Mouse (Mus musculus): Measurements from ENCODE around the gene Tsku. TPM values are rescaled to one million over a fixed set of nuclear protein-coding genes. Genes with fewer than 3 reads are reported as not detected.

Tsku gene
- total RNA-seq, 2 experiments from 2014 or later, result 1.1 to 1.7 TPM

GRCm38 (mm10) chr7:98328311-98328710 lies 32.8 kb downstream of the Tsku start:
- no peak for DNase-seq (ENCODE audit: low spot score)

- DNase-seq (ENCODE audit: low spot score), result no peak
These were observed 35.1 kb downstream of the Tsku start for GRCm38 (mm10) chr7:98326051-98326450.

- DNase-seq (ENCODE audit: low spot score), result no peak
These were observed 36.9 kb downstream of the Tsku start for GRCm38 (mm10) chr7:98324228-98324627.

- no peak for DNase-seq (ENCODE audit: low spot score)
These were observed 37.7 kb downstream of the Tsku start for GRCm38 (mm10) chr7:98323288-98324019.

- DNase-seq (ENCODE audit: low spot score), result no peak
These were observed 38.7 kb downstream of the Tsku start for GRCm38 (mm10) chr7:98322415-98322814.

- no peak for DNase-seq (ENCODE audit: low spot score)
These were observed 40.0 kb downstream of the Tsku start, which contains the start of gene Acer3 for GRCm38 (mm10) chr7:98321083-98321482. Acer3 (minus strand) TSS chr7:98321208.

- DNase-seq (ENCODE audit: low spot score), result no peak
These were observed 41.0 kb downstream of the Tsku start for GRCm38 (mm10) chr7:98320006-98320556.

GRCm38 (mm10) chr7:98316568-98316967 lies 44.6 kb downstream of the Tsku start:
- DNase-seq (ENCODE audit: low spot score), result no peak

GRCm38 (mm10) chr7:98315087-98315486 lies 46.0 kb downstream of the Tsku start:
- DNase-seq (ENCODE audit: low spot score), result no peak

GRCm38 (mm10) chr7:98312185-98312920 lies 48.8 kb downstream of the Tsku start:
- no peak for DNase-seq (ENCODE audit: low spot score)

- no peak for DNase-seq (ENCODE audit: low spot score)
These were observed 50.9 kb downstream of the Tsku start for GRCm38 (mm10) chr7:98310266-98310665.

- DNase-seq (ENCODE audit: low spot score), result peak; percentile 94
These were observed 51.7 kb downstream of the Tsku start for GRCm38 (mm10) chr7:98309219-98310030.

- no peak for DNase-seq (ENCODE audit: low spot score)
These were observed 52.4 kb downstream of the Tsku start for GRCm38 (mm10) chr7:98308607-98309218.

- DNase-seq (ENCODE audit: low spot score), result no peak
These were observed 53.1 kb downstream of the Tsku start for GRCm38 (mm10) chr7:98307921-98308606.

GRCm38 (mm10) chr7:98307411-98307810 lies 53.7 kb downstream of the Tsku start:
- no peak for DNase-seq (ENCODE audit: low spot score)

Other genes starting within 250 kb of the Tsku start
- gene Myo7a, start 241.8 kb downstream of the Tsku start, total RNA-seq (2021), result 1 to 10 TPM; 1.2 to 2.3 TPM
- under 1 TPM in 1 of 2 experiments, not detected in 1; 0.09 TPM for gene Omp, start 215.8 kb downstream of the Tsku start, total RNA-seq (2021)
- 1 to 10 TPM in 1 of 2 experiments, under 1 TPM in 1; 0.98 to 1.6 TPM for gene Capn5, start 183.1 kb downstream of the Tsku start, total RNA-seq (2021)
- not detected for gene B3gnt6, start 161.8 kb downstream of the Tsku start, total RNA-seq (2021)
- gene Acer3, start 40.1 kb downstream of the Tsku start, total RNA-seq (2021), result 1 to 10 TPM; 3.6 to 4.1 TPM
- gene Gucy2d, start 79.1 kb upstream of the Tsku start, total RNA-seq (2021), result under 1 TPM in 1 of 2 experiments, not detected in 1; 0.19 TPM
- 1 to 10 TPM; 2.6 to 8.1 TPM for gene Lrrc32, start 128.0 kb upstream of the Tsku start, total RNA-seq (2021)